Mouse (Mus musculus) embryo, embryonic 11.5 days (tissue): ENCODE measurements around the gene Lrsam1.

ENCODE experiments used
- DNase-seq: peaks from one replicate; pipeline ENCODE4 v3.0.0-alpha.2; 2012; ENCODE audit warnings: low read depth, low spot score

The Lrsam1 gene

DNA sequence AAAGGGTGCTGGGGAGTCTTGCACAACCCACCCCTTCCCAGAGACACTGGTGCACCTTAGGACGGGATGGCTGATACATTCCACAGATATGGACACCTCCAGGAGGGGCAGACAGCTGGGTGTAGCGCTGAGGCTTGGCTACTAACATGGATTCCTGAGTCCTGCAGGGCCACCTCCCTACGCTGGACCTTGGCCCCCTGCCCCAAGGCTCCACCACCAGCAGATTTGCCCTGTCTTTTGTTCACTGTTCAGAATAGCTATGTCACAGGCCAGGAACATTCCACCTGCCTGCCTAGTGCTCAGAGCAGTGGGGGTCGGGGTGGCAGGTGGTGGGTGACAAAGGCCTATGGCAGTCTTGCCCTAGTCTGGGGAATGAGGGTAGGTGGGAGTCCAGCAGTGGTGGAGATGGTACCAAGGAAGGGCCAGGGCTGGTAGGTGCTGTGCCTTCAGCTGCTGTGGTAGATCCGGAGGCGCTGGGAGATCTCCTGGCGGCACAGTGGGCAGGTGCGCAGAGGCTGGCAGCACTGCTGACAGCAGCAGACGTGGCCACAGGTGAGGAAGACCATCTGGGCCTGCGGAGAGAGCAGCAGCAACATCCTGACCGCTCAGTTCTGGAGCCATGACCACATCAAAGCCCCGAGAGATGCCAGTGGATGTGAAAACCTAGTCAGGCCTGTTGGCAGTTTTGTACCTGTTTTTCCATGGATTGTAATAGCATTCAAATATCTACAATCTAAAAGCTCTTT, 34.9 kb downstream of the Lrsam1 start:
- DNase-seq = no peak

DNA sequence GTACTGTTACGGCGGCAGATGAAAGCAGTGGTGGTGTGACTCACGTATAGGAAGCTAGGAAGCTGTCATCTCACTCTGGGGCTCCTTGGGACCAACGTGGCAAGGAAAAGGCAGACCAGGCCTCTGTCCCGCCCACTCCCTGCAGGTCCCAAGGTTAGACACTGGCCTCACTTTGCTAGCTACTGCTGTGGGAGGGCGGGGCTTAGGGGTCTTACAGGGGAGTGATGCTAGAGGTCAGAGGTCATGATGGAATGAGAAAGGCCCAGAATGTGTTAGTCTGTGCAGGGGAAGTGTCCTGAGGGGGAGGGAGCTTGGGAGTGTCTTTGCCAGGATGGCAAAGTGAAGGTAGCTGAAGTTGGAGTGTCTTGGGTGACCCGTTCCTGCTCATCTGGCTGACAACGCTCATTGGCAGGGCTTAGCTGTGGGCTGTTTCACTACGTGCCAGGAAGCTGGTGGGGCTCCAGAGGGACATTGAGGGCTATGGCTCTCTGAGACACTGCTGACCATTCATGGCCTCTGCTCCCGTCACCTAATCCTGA, 37.0 kb downstream of the Lrsam1 start:
- DNase-seq = no peak

DNA sequence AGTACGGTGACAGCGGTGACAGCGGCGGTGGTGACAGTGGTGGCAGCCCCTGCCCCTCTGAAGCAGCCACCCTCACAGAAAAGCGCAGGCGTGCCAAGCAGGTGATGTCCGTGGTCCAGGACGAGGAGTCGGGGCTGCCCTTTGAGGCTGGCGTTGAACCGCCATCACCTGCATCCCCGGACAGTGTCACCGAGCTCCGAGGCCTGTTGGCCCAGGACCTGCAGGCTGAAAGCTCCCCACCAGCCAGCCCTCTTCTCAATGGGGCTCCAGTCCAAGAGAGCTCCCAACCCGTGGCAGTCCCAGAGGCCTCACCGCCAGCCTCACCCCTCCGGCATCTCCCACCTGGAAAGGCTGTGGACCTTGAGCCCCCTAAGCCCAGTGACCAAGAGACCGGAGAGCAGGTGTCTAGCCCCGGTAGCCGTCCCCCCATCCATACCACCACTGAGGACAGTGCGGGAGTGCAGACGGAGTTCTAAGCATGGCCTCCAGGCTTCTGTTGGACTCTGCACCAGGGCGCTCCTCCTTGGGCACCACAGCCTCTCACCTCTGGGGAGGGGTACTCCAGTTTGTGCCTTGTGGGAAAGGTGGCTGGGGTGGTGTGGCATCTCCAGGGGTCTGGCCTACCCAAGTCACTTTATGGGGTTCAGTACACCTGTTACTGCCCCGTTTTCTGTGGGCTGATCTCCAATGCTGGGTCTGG, 37.7 kb downstream of the Lrsam1 start:
- DNase-seq = no peak

GRCm38 (mm10) chr2:32922564-32922963, 38.9 kb downstream of the Lrsam1 start:
- no peak for DNase-seq

GRCm38 (mm10) chr2:32921801-32922380, 39.5 kb downstream of the Lrsam1 start:
- no peak for DNase-seq

GRCm38 (mm10) chr2:32921235-32921634, 40.2 kb downstream of the Lrsam1 start:
- no peak for DNase-seq

GRCm38 (mm10) chr2:32918391-32918790, 43.0 kb downstream of the Lrsam1 start:
- DNase-seq = no peak

- DNase-seq = no peak
Measured at GRCm38 (mm10) chr2:32917526-32917925, 43.9 kb downstream of the Lrsam1 start.

DNA sequence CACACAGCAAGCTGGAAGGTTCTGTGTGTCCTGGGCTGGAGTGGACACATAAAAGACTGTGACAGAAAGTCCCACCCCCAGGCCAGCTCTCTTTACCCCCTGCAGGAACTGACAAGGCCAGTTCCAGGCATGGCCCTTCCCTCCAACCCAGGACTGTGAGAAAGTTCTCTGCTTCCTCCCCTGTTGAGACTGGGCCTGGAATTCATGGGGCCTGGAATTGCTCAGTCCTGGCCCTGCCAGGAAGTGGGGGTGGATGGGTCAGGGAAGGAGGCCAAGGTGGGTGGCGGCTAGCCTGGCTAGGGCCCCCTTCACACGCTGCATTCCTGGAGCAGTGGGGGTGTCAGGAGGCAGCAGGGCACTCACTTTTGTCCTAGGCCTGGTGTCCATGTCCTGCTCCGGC, 46.5 kb downstream of the Lrsam1 start:
- DNase-seq = no peak

- DNase-seq = no peak
Measured at GRCm38 (mm10) chr2:32914362-32914761, 47.1 kb downstream of the Lrsam1 start.

DNA sequence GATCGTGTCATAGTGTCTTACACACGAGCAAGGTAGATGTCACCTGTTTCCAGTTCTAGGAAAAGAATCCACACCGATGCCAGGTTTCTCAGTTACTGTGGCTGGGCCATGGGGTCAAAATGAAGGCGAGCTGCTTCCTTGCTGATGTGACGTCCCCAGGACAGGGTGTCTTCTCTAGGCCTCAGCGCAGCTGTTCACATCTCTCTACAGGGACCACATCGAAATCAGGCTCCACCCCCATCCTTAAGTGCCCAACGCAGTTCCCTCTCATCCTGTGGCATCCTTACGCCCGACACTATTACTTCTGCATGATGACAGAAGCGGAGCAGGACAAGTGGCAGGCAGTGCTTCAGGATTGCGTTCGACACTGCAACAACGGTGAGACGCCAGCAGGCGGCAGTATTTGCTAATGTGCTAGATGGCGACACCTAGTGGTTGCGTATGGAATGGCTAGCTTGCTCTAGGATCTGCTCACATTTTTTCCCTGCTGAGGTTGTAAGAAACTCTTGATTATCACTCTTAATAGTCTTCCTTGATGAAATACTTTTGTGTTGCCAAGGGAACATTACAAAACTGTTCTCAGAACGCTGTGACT, 49.1 kb downstream of the Lrsam1 start:
- peak; percentile 80 for DNase-seq

DNA sequence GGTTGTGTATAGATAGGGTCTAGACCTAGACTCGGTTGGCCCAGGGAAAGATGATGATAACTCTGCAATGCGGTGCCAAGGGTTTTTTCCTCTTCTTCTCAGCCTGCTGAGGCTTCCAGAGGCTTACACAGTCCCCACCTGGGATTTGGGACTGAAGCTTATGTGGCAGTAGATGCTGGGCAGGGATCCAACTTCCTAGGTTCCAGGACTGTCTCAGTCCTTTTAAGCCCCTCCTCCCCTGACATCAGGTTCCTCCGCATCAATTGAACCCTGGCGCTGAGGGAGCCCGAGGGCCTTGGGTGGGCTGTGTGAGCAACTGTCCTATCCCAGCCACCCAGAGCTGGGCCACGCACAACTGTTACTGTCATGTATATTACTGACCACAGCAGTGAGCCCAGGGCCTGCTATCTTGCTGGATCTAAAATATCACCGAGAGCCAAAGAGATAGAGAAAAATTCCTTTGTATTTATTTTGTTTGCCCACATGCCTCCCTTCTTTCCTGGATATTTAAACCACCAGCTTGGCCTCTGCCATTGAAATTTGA, 49.7 kb downstream of the Lrsam1 start:
- no peak for DNase-seq

DNA sequence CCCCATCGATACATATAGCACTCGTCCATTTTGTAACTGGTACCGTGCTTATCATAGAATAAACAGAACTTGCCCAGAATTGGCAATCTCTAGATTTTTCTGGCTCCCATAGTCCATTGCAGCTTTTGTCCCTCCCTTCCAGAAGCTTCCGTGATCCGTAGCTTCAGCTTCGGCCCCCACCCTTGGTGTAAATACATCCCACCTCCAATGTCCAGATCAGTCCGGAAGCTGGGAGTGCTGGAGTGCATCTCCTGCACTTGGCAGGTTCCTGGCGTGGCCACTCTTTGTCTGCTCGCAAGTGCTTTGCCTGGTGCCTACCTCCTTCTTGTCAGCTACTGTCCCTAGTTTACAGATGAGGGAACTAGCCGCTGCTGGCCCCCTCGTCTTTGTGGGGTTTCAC, 52.6 kb downstream of the Lrsam1 start:
- no peak for DNase-seq

DNA sequence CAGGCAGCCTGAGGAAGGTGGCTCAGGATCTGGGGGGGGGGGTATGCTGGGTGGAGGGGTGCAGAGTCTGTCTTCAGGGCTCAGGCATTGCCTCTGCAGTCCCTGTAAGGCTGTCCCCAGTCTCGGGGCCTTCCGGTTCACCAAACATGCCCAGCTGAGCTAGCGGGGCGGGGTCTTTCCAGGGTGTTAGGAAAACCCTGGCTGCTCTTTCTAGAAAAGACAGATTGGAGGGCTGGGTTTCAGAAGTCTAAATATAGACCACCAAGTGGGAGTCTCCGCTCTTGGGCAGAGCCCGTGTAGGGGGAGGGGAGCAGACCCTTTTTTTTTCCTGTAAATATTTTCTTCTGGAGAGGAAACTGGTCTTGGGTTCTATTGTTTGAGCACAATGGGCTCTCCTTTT, 53.1 kb downstream of the Lrsam1 start:
- no peak for DNase-seq

DNA sequence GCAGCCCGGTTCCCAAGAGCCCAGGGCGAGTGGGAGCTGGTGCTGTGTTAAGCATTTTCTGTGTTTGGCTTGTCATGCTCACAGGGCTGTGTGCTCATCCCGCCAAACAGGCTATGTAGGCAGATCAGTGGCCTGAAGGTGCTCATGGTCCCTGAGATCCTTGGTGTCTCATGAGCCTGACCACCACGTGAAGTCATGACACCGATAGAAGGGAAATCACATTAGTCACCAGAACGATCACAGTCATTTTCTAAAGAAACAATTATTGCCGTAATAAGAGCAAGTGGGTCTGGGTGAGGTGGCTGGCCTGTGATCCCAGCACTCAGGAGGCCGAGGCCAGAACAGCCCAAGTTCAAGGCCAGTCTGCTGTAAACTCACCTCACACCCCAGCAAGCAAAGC, 54.0 kb downstream of the Lrsam1 start:
- DNase-seq = no peak

DNA sequence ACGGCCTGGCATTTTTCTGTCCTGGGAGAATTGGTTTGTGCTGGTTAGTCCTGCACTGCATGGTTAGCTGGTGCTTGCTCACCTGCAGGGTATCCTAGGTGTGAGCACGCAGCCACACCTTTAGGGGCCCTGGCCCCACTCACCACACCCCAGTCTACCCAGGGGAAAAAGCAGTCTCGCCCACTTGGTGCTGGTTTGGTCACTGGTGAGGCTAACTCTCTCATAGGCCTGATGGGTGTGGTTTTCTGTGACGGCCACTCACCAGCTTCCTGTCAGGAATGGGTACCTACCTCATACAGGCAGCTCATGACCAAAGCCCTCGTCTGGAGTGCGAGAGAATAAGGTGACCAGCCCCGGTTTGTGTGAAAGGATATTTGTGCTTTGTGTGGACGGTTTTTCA, 56.1 kb downstream of the Lrsam1 start:
- no peak for DNase-seq

DNA sequence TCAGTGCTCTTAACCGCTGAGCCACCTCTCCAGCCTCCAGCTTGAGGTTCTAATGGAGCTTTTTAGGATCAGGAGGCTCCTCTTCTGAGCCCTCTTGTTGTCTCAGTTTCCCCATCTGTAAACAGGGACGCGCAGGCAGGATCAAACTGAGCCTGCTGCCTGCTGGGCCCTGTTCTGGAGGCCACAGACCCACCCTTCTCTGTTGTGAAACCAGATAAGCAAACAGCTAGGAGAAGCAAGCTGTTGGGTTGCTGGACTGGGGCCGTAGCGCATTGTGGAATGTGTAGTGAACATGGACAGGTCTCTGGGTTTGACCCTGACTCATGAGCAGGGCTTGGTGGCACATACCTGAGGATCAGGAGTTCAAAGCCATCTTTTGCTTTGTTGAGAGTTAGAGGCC, 56.8 kb downstream of the Lrsam1 start:
- no peak for DNase-seq

GRCm38 (mm10) chr2:32903470-32903869, 57.9 kb downstream of the Lrsam1 start:
- DNase-seq = no peak

DNA sequence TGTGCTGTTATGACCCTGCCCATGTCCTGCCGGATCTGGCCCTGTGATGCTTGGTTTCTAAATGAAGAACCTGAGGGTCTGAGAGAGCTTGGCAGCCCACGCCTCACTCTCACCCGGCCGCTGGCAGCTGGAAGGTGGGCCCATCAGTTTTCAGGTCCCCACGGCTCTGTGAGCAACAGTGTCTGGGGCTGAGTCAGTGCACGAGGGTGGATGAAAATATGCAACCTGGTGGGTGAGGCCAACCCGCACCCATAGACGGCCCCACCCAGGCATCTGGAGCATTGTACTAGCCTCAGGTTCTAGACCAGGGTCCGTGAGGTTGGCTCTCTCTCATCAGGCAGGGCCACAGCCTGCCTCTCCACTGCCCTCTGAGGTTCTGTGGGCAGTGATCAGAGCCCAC, 59.3 kb downstream of the Lrsam1 start:
- DNase-seq = no peak

DNA sequence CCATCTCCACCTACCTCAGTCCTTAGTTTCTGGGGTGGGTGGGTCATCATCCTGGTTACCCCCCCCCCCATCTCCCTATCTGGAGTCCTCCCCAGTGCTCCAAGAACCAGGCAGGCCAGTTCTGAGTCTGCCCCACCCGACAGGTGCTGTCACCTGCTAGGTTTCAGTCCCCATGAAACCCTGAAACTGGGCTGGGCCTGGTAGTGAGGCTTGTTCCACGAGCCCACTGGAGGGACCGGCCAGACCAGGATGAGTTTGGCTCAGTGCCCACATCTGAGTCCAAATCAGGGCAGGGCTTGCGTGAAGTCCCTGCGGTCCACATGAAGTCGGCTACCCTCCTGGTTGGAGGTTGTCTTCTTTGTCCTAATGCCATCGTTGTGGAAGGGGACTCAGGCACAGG, 62.4 kb downstream of the Lrsam1 start:
- DNase-seq = no peak

DNA sequence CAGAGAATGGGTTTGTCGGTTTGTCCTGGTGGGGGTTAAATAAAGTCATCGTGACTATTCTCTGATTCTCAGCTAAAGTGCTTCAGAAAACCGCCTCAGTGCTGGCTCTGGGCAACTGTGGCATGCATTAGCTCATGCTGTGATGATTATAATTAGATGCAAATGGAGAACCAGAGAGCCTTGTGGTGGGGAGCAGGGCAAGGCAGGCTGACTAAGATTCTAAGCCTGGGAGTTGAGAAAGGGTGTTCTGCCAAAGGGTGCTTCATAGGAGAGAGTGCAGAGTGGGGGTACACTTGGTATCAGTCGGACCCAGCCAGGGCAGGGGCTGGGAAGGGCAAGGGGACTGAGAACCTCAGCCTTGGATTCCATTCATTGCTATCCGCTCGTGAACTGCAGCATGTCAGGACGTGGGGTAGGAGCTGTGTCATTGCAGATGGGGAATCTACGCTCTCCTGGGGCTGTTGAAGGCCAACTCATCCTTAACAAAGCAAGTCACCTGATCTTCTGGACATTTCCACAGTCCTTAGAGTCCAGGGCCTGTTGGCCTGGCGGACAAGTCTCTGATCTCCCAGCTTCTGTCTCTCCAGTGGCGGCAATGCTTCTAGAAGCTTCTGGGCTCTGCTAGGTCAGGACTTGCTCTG, 64.8 kb downstream of the Lrsam1 start:
- DNase-seq = no peak
